9 mouse cellular contexts compared by ENCODE assay signal in genomic region chr17:30280323-30281118, GRCm38 (mm10).
DNase-seq lines count a peak whose midpoint lies in the region; ATAC-seq and TF ChIP-seq lines count a peak whose summit lies in the region.
"Had no signal": no experiment of that assay in that cellular context is flagged by ENCODE, and none has a peak within 500 bp of the region (broad histone marks: within the 10 kb centered on the region; RNA-seq: fewer than 3 reads in every experiment).

No protein-coding gene starts in this region.

- no peak overlapping the region for H3K27ac ChIP-seq in heart, embryonic 14.5 days (replicated peaks in 1 of 2; ENCODE audit: control insufficient read depth in 1 of 2, insufficient read depth in 1 of 2, low read depth in 2 of 2, low read length in 2 of 2)
- no peak overlapping the region for H3K27ac ChIP-seq in liver, embryonic 14.5 days
- H3K27ac ChIP-seq: limb, embryonic 15.5 days had no signal

- H3K27me3 ChIP-seq in heart, embryonic 14.5 days (ENCODE audit: control insufficient read depth, insufficient read depth, low read length): no peaks in the 10 kb centered on the region
- H3K27me3 ChIP-seq in liver, embryonic 14.5 days (ENCODE audit: control insufficient read depth, insufficient read depth, low read length): no peaks in the 10 kb centered on the region
- H3K27me3 ChIP-seq: limb, embryonic 15.5 days had no signal

- no peak overlapping the region for H3K4me3 ChIP-seq in heart, embryonic 14.5 days (ENCODE audit: control insufficient read depth in 1 of 2, insufficient read depth in 1 of 2, low read depth in 1 of 2, low read length in 2 of 2)
- H3K4me3 ChIP-seq in liver, embryonic 14.5 days (ENCODE audit: insufficient read depth in 1 of 2, low read depth in 2 of 2, low read length in 2 of 2): no peak overlapping the region
- H3K4me3 ChIP-seq: limb, embryonic 15.5 days had no signal

- H3K9me3 ChIP-seq in heart, embryonic 14.5 days (ENCODE audit: control insufficient read depth, low read length): no peaks in the 10 kb centered on the region
- no peaks in the 10 kb centered on the region for H3K9me3 ChIP-seq in liver, embryonic 14.5 days (ENCODE audit: control insufficient read depth, low read length)
- H3K9me3 ChIP-seq: limb, embryonic 15.5 days had no signal

- no peak for DNase-seq in heart, postnatal 36 days
- peak; percentile 87 for DNase-seq in 416B (ENCODE audit: low read depth)
- DNase-seq in embryo, embryonic 9.5 days (ENCODE audit: extremely low spot score): peak; percentile 39
- DNase-seq in liver, embryonic 14.5 days (ENCODE audit: low read depth in 3 of 3, low spot score in 3 of 3): peak; percentile 46 to 47 (median 46)
- no peak for DNase-seq in right cerebral cortex, adult 2 months (ENCODE audit: low spot score in 2 of 2)
- no peak for DNase-seq in gastrocnemius, adult 8-10 months (ENCODE audit: low spot score in 2 of 2)
- DNase-seq in cerebellum, postnatal 36 days: no peak

- no peak for TF ChIP-seq EP300 in liver, embryonic 14.5 days (IDR thresholded peaks at IDR 0.05; ENCODE audit: low read depth)

- H3K4me2 ChIP-seq in heart, embryonic 14.5 days (ENCODE audit: low read length): no peak overlapping the region
- H3K4me2 ChIP-seq in liver, embryonic 14.5 days (ENCODE audit: low read depth): no peak overlapping the region
- H3K4me2 ChIP-seq: limb, embryonic 15.5 days had no signal

- 46% methylated on average over 7 of the region's 7 CpGs for WGBS in heart, embryonic 14.5 days
- WGBS in liver, embryonic 14.5 days (ENCODE audit: insufficient replicate concordance): 21% methylated on average over 7 of the region's 7 CpGs

- no peak overlapping the region for H3K9ac ChIP-seq in heart, embryonic 14.5 days (ENCODE audit: low read length)
- no peak overlapping the region for H3K9ac ChIP-seq in liver, embryonic 14.5 days (replicated peaks)
- H3K9ac ChIP-seq: limb, embryonic 15.5 days had no signal

- ATAC-seq in heart, embryonic 14.5 days (ENCODE audit: insufficient number of reproducible peaks, insufficient read depth, low FRiP score, low read depth): peak; percentile 41
- ATAC-seq in liver, embryonic 14.5 days (ENCODE audit: insufficient read depth): peak; percentile 59; the same call in 1 of the 2 replicates

- no peaks in the 10 kb centered on the region for H3K36me3 ChIP-seq in heart, embryonic 14.5 days (ENCODE audit: control insufficient read depth, insufficient read depth, low read length)
- H3K36me3 ChIP-seq in liver, embryonic 14.5 days (replicated peaks; ENCODE audit: control insufficient read depth, insufficient read depth, low read depth): no peaks in the 10 kb centered on the region
- H3K36me3 ChIP-seq: limb, embryonic 15.5 days had no signal

- peaks cover 10 to 13% of the 10 kb centered on the region in 2 experiments; a peak in 3 of 4 replicates for H3K4me1 ChIP-seq in heart, embryonic 14.5 days (ENCODE audit: control insufficient read depth in 2 of 2, insufficient read depth in 2 of 2, low read length in 2 of 2)
- peaks cover 4 to 11% of the 10 kb centered on the region in 2 experiments for H3K4me1 ChIP-seq in liver, embryonic 14.5 days (replicated peaks; ENCODE audit: control insufficient read depth in 2 of 2, insufficient read depth in 2 of 2, low read length in 1 of 2)

- intact Hi-C loops in heart, postnatal 36 days (cut with DNase I): no loop called here

- TF ChIP-seq CTCF in liver, embryonic 14.5 days (IDR thresholded peaks at IDR 0.05; ENCODE audit: low read depth): no peak

Comparison
In these comparisons a context has a peak if more than half of its experiments do, and no peak if none do; other contexts are left out.
1. DNase-seq: peak in 416B (single experiment), embryo, embryonic 9.5 days (single experiment) and liver, embryonic 14.5 days (3 of 3); none in heart, postnatal 36 days (0 of 2), right cerebral cortex, adult 2 months (0 of 2), gastrocnemius, adult 8-10 months (0 of 2) and cerebellum, postnatal 36 days (0 of 2).